Mouse (Mus musculus): Measurements from ENCODE around the gene Cnr2. TPM values are rescaled to one million over a fixed set of nuclear protein-coding genes. Genes with fewer than 3 reads are reported as not detected.

The Cnr2 gene
- polyA plus RNA-seq, 1 experiment from 2014 or later: 0.90 TPM

- H3K27me3 ChIP-seq (ENCODE audit: control insufficient read depth, insufficient read depth, low read length): no peaks in the 10 kb centered on the region
- H3K9me3 ChIP-seq (replicated peaks; ENCODE audit: control insufficient read depth, low read length): no peaks in the 10 kb centered on the region
- H3K9ac ChIP-seq (ENCODE audit: low read length): peak overlapping the region; percentile 87
- H3K27ac ChIP-seq (ENCODE audit: low read length): peak overlapping the region; percentile 100
- peaks cover 7% of the 10 kb centered on the region; the same call in 1 of the 2 replicates for H3K36me3 ChIP-seq (ENCODE audit: control insufficient read depth, insufficient read depth, low read length)
- peak overlapping the region; percentile 60; the same call in 1 of the 2 replicates for H3K4me3 ChIP-seq (replicated peaks; ENCODE audit: low read length)
- ATAC-seq (ENCODE audit: insufficient read depth, low FRiP score): no peak
- H3K4me2 ChIP-seq (ENCODE audit: low read depth, low read length): peak overlapping the region; percentile 80
- WGBS: 77% methylated on average over 10 of the region's 10 CpGs
- H3K4me1 ChIP-seq (ENCODE audit: control insufficient read depth, insufficient read depth, low read length): peaks cover 45% of the 10 kb centered on the region
Measured at GRCm38 (mm10) chr4:135874564-135875535, 20.3 kb upstream of the Cnr2 start.

GRCm38 (mm10) chr4:135875546-135875945 is 19.6 kb upstream of the Cnr2 start:
- Histone ChIP-seq H3K27ac (ENCODE audit: low read length) (peak overlapping the region; percentile 100), H3K9ac (ENCODE audit: low read length) (peak overlapping the region; percentile 63; the same call in 1 of the 2 replicates), H3K4me2 (ENCODE audit: low read depth, low read length) (peak overlapping the region; percentile 58; the same call in 1 of the 2 replicates), H3K9me3 (replicated peaks; ENCODE audit: control insufficient read depth, low read length) (no peaks in the 10 kb centered on the region), H3K27me3 (ENCODE audit: control insufficient read depth, insufficient read depth, low read length) (no peaks in the 10 kb centered on the region), H3K36me3 (ENCODE audit: control insufficient read depth, insufficient read depth, low read length) (peaks cover 7% of the 10 kb centered on the region; the same call in 1 of the 2 replicates), H3K4me1 (ENCODE audit: control insufficient read depth, insufficient read depth, low read length) (peaks cover 42% of the 10 kb centered on the region), H3K4me3 (replicated peaks; ENCODE audit: low read length) (no peak overlapping the region)
- no peak for ATAC-seq (ENCODE audit: insufficient read depth, low FRiP score)
- WGBS: 30% methylated on average over 7 of the region's 7 CpGs

GRCm38 (mm10) chr4:135875991-135876582 is 19.1 kb upstream of the Cnr2 start:
- WGBS: 3% methylated on average over 9 of the region's 9 CpGs
- H3K4me1 ChIP-seq (ENCODE audit: control insufficient read depth, insufficient read depth, low read length): peaks cover 41% of the 10 kb centered on the region

GRCm38 (mm10) chr4:135876583-135877020 is 18.6 kb upstream of the Cnr2 start:
- H3K36me3 ChIP-seq (ENCODE audit: control insufficient read depth, insufficient read depth, low read length): peaks cover 7% of the 10 kb centered on the region; the same call in 1 of the 2 replicates
- peak overlapping the region; percentile 100 for H3K27ac ChIP-seq (ENCODE audit: low read length)
- peak overlapping the region; percentile 34 for H3K4me3 ChIP-seq (replicated peaks; ENCODE audit: low read length)
- peaks cover 38% of the 10 kb centered on the region for H3K4me1 ChIP-seq (ENCODE audit: control insufficient read depth, insufficient read depth, low read length)
- H3K9me3 ChIP-seq (replicated peaks; ENCODE audit: control insufficient read depth, low read length): no peaks in the 10 kb centered on the region
- peak overlapping the region; percentile 63 for H3K9ac ChIP-seq (ENCODE audit: low read length)
- H3K27me3 ChIP-seq (ENCODE audit: control insufficient read depth, insufficient read depth, low read length): no peaks in the 10 kb centered on the region
- ATAC-seq (ENCODE audit: insufficient read depth, low FRiP score): peak; percentile 16; the same call in 1 of the 2 replicates
- peak overlapping the region; percentile 58 for H3K4me2 ChIP-seq (ENCODE audit: low read depth, low read length)
- WGBS: under 1% methylated on average over 16 of the region's 16 CpGs

More at GRCm38 (mm10) chr4:135875991-135876582, 19.1 kb upstream of the Cnr2 start:
- H3K27me3 ChIP-seq (ENCODE audit: control insufficient read depth, insufficient read depth, low read length): no peaks in the 10 kb centered on the region
- H3K4me3 ChIP-seq (replicated peaks; ENCODE audit: low read length): peak overlapping the region; percentile 34
- peak; percentile 6; the same call in 1 of the 2 replicates for ATAC-seq (ENCODE audit: insufficient read depth, low FRiP score)
- H3K9me3 ChIP-seq (replicated peaks; ENCODE audit: control insufficient read depth, low read length): no peaks in the 10 kb centered on the region
- H3K9ac ChIP-seq (ENCODE audit: low read length): peak overlapping the region; percentile 63
- H3K4me2 ChIP-seq (ENCODE audit: low read depth, low read length): peak overlapping the region; percentile 58
- H3K27ac ChIP-seq (ENCODE audit: low read length): peak overlapping the region; percentile 100
- peaks cover 7% of the 10 kb centered on the region; the same call in 1 of the 2 replicates for H3K36me3 ChIP-seq (ENCODE audit: control insufficient read depth, insufficient read depth, low read length)

- H3K4me3 ChIP-seq (replicated peaks; ENCODE audit: low read length): no peak overlapping the region
- H3K9me3 ChIP-seq (replicated peaks; ENCODE audit: control insufficient read depth, low read length): no peaks in the 10 kb centered on the region
- H3K36me3 ChIP-seq (ENCODE audit: control insufficient read depth, insufficient read depth, low read length): no peaks in the 10 kb centered on the region
- no peak overlapping the region for H3K4me2 ChIP-seq (ENCODE audit: low read depth, low read length)
- ATAC-seq (ENCODE audit: insufficient read depth, low FRiP score): no peak
- no peaks in the 10 kb centered on the region for H3K27me3 ChIP-seq (ENCODE audit: control insufficient read depth, insufficient read depth, low read length)
- peaks cover 30% of the 10 kb centered on the region for H3K4me1 ChIP-seq (ENCODE audit: control insufficient read depth, insufficient read depth, low read length)
- WGBS: 60% methylated on average over 2 of the region's 2 CpGs
- no peak overlapping the region for H3K27ac ChIP-seq (ENCODE audit: low read length)
- H3K9ac ChIP-seq (ENCODE audit: low read length): no peak overlapping the region
Measured at GRCm38 (mm10) chr4:135877742-135878141, 17.5 kb upstream of the Cnr2 start.

- no peak overlapping the region for H3K4me2 ChIP-seq (ENCODE audit: low read depth, low read length)
- H3K9me3 ChIP-seq (replicated peaks; ENCODE audit: control insufficient read depth, low read length): no peaks in the 10 kb centered on the region
- no peaks in the 10 kb centered on the region for H3K27me3 ChIP-seq (ENCODE audit: control insufficient read depth, insufficient read depth, low read length)
- ATAC-seq (ENCODE audit: insufficient read depth, low FRiP score): no peak
- no peaks in the 10 kb centered on the region for H3K36me3 ChIP-seq (ENCODE audit: control insufficient read depth, insufficient read depth, low read length)
- no peak overlapping the region for H3K9ac ChIP-seq (ENCODE audit: low read length)
- H3K27ac ChIP-seq (ENCODE audit: low read length): no peak overlapping the region
- peaks cover 34% of the 10 kb centered on the region for H3K4me1 ChIP-seq (ENCODE audit: control insufficient read depth, insufficient read depth, low read length)
- 63% methylated on average over 6 of the region's 6 CpGs for WGBS
- H3K4me3 ChIP-seq (replicated peaks; ENCODE audit: low read length): no peak overlapping the region
Measured at GRCm38 (mm10) chr4:135879021-135879420, 16.2 kb upstream of the Cnr2 start.

- Histone ChIP-seq H3K9ac (ENCODE audit: low read length) (no peak overlapping the region), H3K4me2 (ENCODE audit: low read depth, low read length) (no peak overlapping the region), H3K36me3 (ENCODE audit: control insufficient read depth, insufficient read depth, low read length) (no peaks in the 10 kb centered on the region), H3K9me3 (replicated peaks; ENCODE audit: control insufficient read depth, low read length) (no peaks in the 10 kb centered on the region), H3K4me1 (ENCODE audit: control insufficient read depth, insufficient read depth, low read length) (peaks cover 24% of the 10 kb centered on the region), H3K27ac (ENCODE audit: low read length) (no peak overlapping the region), H3K27me3 (ENCODE audit: control insufficient read depth, insufficient read depth, low read length) (no peaks in the 10 kb centered on the region), H3K4me3 (replicated peaks; ENCODE audit: low read length) (no peak overlapping the region)
- ATAC-seq (ENCODE audit: insufficient read depth, low FRiP score): no peak
- WGBS: 95% methylated on average over 6 of the region's 6 CpGs
Measured at GRCm38 (mm10) chr4:135880018-135880417, 15.2 kb upstream of the Cnr2 start.

- Histone ChIP-seq H3K9ac (ENCODE audit: low read length) (no peak overlapping the region), H3K9me3 (replicated peaks; ENCODE audit: control insufficient read depth, low read length) (no peaks in the 10 kb centered on the region), H3K4me1 (ENCODE audit: control insufficient read depth, insufficient read depth, low read length) (peaks cover 19% of the 10 kb centered on the region), H3K27me3 (ENCODE audit: control insufficient read depth, insufficient read depth, low read length) (no peaks in the 10 kb centered on the region), H3K36me3 (ENCODE audit: control insufficient read depth, insufficient read depth, low read length) (no peaks in the 10 kb centered on the region), H3K27ac (ENCODE audit: low read length) (no peak overlapping the region), H3K4me2 (ENCODE audit: low read depth, low read length) (no peak overlapping the region), H3K4me3 (replicated peaks; ENCODE audit: low read length) (no peak overlapping the region)
- WGBS: 81% methylated on average over 10 of the region's 10 CpGs
- ATAC-seq (ENCODE audit: insufficient read depth, low FRiP score): no peak
Measured at GRCm38 (mm10) chr4:135880576-135880975, 14.6 kb upstream of the Cnr2 start.

GRCm38 (mm10) chr4:135882023-135882422 is 13.2 kb upstream of the Cnr2 start:
- Histone ChIP-seq H3K4me3 (replicated peaks; ENCODE audit: low read length) (no peak overlapping the region), H3K4me2 (ENCODE audit: low read depth, low read length) (no peak overlapping the region), H3K27ac (ENCODE audit: low read length) (no peak overlapping the region), H3K9me3 (replicated peaks; ENCODE audit: control insufficient read depth, low read length) (no peaks in the 10 kb centered on the region), H3K27me3 (ENCODE audit: control insufficient read depth, insufficient read depth, low read length) (no peaks in the 10 kb centered on the region), H3K9ac (ENCODE audit: low read length) (no peak overlapping the region), H3K36me3 (ENCODE audit: control insufficient read depth, insufficient read depth, low read length) (no peaks in the 10 kb centered on the region), H3K4me1 (ENCODE audit: control insufficient read depth, insufficient read depth, low read length) (peaks cover 6% of the 10 kb centered on the region; the same call in 1 of the 2 replicates)
- 64% methylated on average over 6 of the region's 6 CpGs for WGBS
- ATAC-seq (ENCODE audit: insufficient read depth, low FRiP score): no peak
